Mouse (Mus musculus) intestine, embryonic 16.5 days (tissue): ENCODE measurements around the gene Plekha6. TPM values are rescaled to one million over a fixed set of nuclear protein-coding genes. Genes with fewer than 3 reads are reported as not detected.

Source experiments
- ATAC-seq: fragments of 200-750 bp; cut with Nextera tagmentation; 2 replicates; pipeline ENCODE4 v1.8.0; 2017; ENCODE audit warnings: moderate TSS enrichment, moderate library complexity
- H3K27ac ChIP-seq: fragments of 300-500 bp; sonication (generic); 2 replicates; pipeline ENCODE4 v1.5.1; 2014; ENCODE audit warnings: mild to moderate bottlenecking, low read length
- H3K27me3 ChIP-seq: fragments of 300-500 bp; sonication (generic); replicated peaks from 2 replicates; pipeline ENCODE4 v1.6.1; 2014; ENCODE audit warnings: low read length, control low read depth, mixed read lengths; ENCODE audit not compliant: control insufficient read depth, insufficient read depth
- H3K36me3 ChIP-seq: fragments of 300-500 bp; sonication (generic); 2 replicates; pipeline ENCODE4 v1.6.1; 2014; ENCODE audit warnings: low read length, control low read depth; ENCODE audit not compliant: control insufficient read depth, insufficient read depth
- H3K4me1 ChIP-seq: fragments of 300-500 bp; sonication (generic); 2 replicates; pipeline ENCODE4 v1.6.1; 2014; ENCODE audit warnings: low read length, control low read depth, mixed read lengths; ENCODE audit not compliant: control insufficient read depth, insufficient read depth
- H3K4me2 ChIP-seq: fragments of 300-500 bp; sonication (generic); 2 replicates; pipeline ENCODE4 v1.6.1; 2014; ENCODE audit warnings: low read depth, low read length, control low read depth
- H3K4me3 ChIP-seq: fragments of 300-500 bp; sonication (generic); 2 replicates; pipeline ENCODE4 v1.5.1; 2014; ENCODE audit warnings: mild to moderate bottlenecking, low read length
- H3K9ac ChIP-seq: fragments of 300-500 bp; sonication (generic); 2 replicates; pipeline ENCODE4 v1.6.1; 2014; ENCODE audit warnings: low read depth, low read length
- H3K9me3 ChIP-seq: fragments of 300-500 bp; sonication (generic); 2 replicates; pipeline ENCODE4 v1.6.1; 2016; ENCODE audit warnings: low read length, control low read depth; ENCODE audit not compliant: control insufficient read depth
- WGBS: fragments of 180-500 bp; shearing (Covaris S2); extraction: QIAGEN DNeasy Blood & Tissue Kit; methylation state at CpG from one replicate; pipeline ENCODE4 v1.1.7; 2014; 5-methylcytosine and 5-hydroxymethylcytosine counted together
- polyA plus RNA-seq: library from polyadenylated mRNA; unstranded; fragments of >200 nt; fragmentation: Nextera tagmentation; extraction: Ambion mirVana; gene quantifications from 2 replicates; pipeline ENCODE4 v1.2.1, GENCODE M21; 2015

The Plekha6 gene
- polyA plus RNA-seq, 1 experiment from 2014 or later, result 11.0 TPM

DNA sequence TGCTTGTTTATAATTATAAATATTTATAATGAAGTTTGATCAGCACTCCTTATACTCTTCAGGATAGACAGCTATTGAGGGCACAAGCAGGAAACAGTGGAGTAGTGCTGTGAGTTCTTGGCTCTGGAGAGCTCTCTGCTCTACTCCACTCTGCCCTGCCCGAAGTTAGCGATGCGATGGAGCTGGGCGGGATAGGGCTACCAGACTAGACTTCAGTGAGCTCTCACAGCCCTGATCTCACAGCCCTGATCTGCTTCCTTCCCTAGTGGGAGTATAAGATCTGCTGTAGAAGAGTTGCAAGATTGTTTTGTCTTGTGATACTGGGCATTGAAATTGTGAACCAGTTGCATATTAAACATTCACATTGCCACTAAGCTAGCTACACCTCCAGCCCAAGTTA is 29.1 kb upstream of the Plekha6 start:
- no peaks in the 10 kb centered on the region for H3K27me3 ChIP-seq
- H3K9ac ChIP-seq, result peak overlapping the region; percentile 100
- whole genome bisulfite sequencing, result 19% methylated on average over 4 of the region's 4 CpGs
- H3K4me1 ChIP-seq, result peaks cover 9% of the 10 kb centered on the region
- H3K4me2 ChIP-seq, result peak overlapping the region; percentile 93
- ATAC-seq, result no peak
- H3K36me3 ChIP-seq, result peaks cover 14% of the 10 kb centered on the region
- H3K4me3 ChIP-seq, result peak overlapping the region; percentile 98
- H3K27ac ChIP-seq, result no peak overlapping the region
- no peaks in the 10 kb centered on the region for H3K9me3 ChIP-seq

DNA sequence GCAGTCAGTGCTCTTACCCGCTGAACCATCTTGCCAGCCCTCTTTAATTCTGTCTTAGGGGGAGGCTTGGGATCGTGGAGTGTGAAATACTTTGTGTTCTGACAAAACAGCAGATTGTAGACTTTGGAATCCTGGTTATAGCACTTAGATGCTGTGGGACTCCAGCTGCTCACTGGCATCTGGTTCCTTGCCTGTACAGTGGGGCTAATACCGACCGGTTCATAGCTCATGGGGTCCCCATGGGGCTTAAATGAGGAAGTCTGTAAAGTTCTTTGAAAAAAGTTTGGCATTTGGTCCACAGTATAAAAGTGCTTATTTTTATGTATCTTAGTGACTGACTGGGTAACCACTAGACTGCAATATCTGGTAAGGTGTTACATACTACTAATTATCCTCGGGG is 28.2 kb upstream of the Plekha6 start:
- peaks cover 7% of the 10 kb centered on the region for H3K4me1 ChIP-seq
- H3K4me2 ChIP-seq, result peak overlapping the region; percentile 93
- no peak overlapping the region for H3K27ac ChIP-seq
- 57% methylated on average over 5 of the region's 5 CpGs for WGBS
- H3K9ac ChIP-seq, result peak overlapping the region; percentile 34; the same call in 1 of the 2 replicates
- H3K9me3 ChIP-seq, result no peaks in the 10 kb centered on the region
- H3K4me3 ChIP-seq, result peak overlapping the region; percentile 35
- no peaks in the 10 kb centered on the region for H3K27me3 ChIP-seq
- H3K36me3 ChIP-seq, result peaks cover 22% of the 10 kb centered on the region
- no peak for ATAC-seq

DNA sequence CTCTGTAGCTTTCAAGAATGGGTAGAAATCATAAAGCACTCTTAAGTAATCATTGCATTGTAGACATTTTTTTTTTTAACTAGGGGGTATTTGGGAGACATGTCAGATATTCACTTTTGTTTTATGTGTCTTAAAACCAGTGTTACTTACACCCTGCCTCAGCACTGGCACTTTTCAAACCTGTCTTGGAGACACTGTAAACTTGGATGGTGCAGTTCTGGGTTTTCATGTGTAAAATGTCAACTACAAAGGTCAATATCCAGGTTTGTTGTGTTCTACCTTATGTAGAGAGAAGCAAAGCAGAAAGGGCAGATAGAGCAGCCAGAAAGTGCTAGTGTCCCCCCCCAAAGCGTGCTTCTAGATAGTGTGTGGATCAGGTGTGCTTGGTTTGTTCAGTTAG is 25.6 kb upstream of the Plekha6 start:
- Histone ChIP-seq H3K36me3 (peaks cover 24% of the 10 kb centered on the region), H3K9ac (no peak overlapping the region), H3K4me3 (no peak overlapping the region), H3K27me3 (no peaks in the 10 kb centered on the region), H3K9me3 (no peaks in the 10 kb centered on the region; the same call in 1 of the 2 replicates), H3K4me2 (no peak overlapping the region), H3K4me1 (peaks cover 7% of the 10 kb centered on the region), H3K27ac (no peak overlapping the region)
- ATAC-seq, result no peak
- WGBS, result 85% methylated on average over 1 of the region's 1 CpGs

DNA sequence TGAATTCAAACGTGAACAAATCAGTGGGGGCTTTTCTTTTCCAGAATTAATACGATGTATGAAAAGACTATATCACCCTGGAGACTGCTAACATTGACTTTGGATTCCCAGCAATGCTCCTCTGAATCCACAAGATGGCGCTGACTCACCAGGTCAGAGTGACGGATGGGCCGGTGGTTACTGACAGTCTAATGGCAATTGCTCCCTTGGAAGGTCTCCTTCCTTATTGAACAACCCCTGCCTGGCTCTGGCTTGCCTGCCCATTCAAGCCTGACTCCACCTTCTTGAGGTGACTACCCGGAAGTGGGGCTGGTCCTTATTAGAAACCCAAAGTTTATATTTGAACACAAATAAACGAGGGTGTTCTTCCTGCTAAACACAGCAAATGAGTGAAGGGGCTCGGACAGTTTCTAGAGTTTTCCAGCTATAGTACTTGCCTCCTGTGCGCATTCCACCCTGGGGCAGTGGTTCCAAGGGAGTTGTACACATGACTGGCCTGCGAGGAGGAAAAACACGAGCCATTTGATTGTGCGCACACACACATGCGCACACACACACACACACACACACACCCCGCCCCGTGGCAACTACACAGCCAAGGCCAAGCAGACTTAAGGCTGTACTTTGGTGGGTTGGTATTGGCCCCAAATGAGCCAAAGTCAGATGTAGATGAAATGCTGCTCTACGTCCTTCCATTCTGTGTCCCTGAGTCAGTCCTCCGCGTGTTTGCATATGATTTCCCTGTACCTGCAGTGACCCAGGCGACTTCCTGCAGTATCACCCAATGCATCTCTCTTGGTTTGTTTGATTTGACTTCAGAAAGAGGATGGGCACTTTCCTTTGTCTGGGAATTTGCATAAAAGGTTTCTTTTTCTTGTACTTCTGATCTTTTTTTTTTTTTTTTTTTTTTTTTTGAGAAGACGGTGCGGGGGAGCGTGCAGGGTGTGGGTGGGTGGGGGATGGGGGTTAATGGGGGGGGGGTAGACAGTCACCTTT is 17.7 kb upstream of the Plekha6 start:
- peak; percentile 90 for ATAC-seq
- Histone ChIP-seq H3K27ac (peak overlapping the region; percentile 45), H3K4me3 (no peak overlapping the region), H3K9me3 (peaks cover 5% of the 10 kb centered on the region; the same call in 1 of the 2 replicates), H3K36me3 (0 out of 2 replicates have a peak, but pooled peaks cover 2% of the 10 kb centered on the region), H3K4me2 (0 out of 2 replicates have a peak overlapping the region, but pooled peaks have one; percentile 5), H3K4me1 (no peaks in the 10 kb centered on the region), H3K27me3 (no peaks in the 10 kb centered on the region), H3K9ac (peak overlapping the region; percentile 0; the same call in 1 of the 2 replicates)
- 53% methylated on average over 22 of the region's 22 CpGs for WGBS

DNA sequence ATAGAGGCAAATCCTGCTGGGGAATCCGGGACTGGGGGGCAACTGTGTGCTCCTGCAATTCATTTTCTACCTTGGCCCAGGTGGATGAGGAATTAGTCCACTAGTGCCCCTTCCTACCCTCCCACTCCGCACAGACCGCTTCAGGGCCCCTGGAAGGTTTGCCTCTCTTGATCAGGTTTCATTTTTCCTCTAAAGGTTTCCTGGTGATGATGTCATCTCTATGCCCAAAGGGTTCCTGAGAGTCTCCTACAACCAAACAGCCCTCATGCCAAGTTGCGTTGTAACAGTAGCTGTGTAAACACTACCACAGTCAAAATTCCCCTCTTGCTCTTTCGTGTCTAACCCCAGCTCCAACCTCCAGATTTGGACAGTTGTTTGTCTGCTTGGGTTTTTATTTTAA is 16.7 kb upstream of the Plekha6 start:
- Histone ChIP-seq H3K27ac (no peak overlapping the region), H3K27me3 (no peaks in the 10 kb centered on the region), H3K4me1 (no peaks in the 10 kb centered on the region), H3K4me3 (no peak overlapping the region), H3K36me3 (no peaks in the 10 kb centered on the region), H3K4me2 (no peak overlapping the region), H3K9ac (no peak overlapping the region), H3K9me3 (peaks cover 5% of the 10 kb centered on the region; the same call in 1 of the 2 replicates)
- 81% methylated on average over 5 of the region's 5 CpGs for WGBS
- no peak for ATAC-seq

DNA sequence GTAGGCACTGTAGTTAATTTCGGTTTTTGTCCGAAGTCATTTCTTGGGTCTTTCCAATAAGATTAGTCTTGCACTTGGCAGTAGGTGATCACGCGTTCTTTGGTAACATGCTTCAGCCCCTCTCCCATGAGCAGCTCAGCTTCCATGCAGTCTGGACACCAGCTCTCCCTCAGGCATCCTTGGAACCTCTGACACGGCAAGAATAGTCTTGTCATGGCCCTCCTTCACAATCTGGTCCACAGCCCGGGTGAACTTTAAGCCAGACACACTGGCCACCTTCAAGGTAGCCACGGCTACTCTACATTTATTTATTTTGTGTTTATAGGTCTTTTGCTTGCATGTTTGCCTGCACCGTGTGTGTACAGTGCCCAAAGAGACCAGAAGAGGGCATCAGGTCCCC is 15.9 kb upstream of the Plekha6 start:
- no peaks in the 10 kb centered on the region for H3K4me1 ChIP-seq
- no peak overlapping the region for H3K9ac ChIP-seq
- ATAC-seq, result no peak
- WGBS, result 94% methylated on average over 8 of the region's 8 CpGs
- no peak overlapping the region for H3K4me2 ChIP-seq
- peaks cover 5% of the 10 kb centered on the region; the same call in 1 of the 2 replicates for H3K9me3 ChIP-seq
- no peak overlapping the region for H3K27ac ChIP-seq
- H3K27me3 ChIP-seq, result no peaks in the 10 kb centered on the region
- H3K4me3 ChIP-seq, result no peak overlapping the region
- no peaks in the 10 kb centered on the region for H3K36me3 ChIP-seq

DNA sequence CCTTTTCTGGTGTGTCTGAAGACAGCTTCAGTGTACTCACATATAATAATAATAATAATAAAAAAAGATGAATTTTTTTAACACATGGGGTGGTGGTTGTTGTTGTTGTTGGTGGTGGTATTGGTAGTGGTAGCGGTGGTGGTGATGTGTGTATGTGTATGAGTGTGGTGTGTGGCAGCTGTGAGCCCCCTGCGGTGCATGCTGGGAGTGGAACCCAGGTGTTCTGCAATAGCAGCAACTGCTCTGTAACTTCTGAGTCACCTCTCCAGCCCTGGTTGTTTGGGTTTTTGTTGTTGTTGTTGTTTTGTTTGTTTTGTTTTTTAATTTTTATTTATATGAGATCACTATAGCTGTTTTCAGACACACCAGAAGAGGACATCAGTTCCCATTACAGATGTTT is 13.5 kb upstream of the Plekha6 start:
- 95% methylated on average over 2 of the region's 2 CpGs for WGBS
- Histone ChIP-seq H3K9ac (no peak overlapping the region), H3K27me3 (no peaks in the 10 kb centered on the region), H3K4me2 (no peak overlapping the region), H3K27ac (no peak overlapping the region), H3K36me3 (no peaks in the 10 kb centered on the region), H3K4me1 (no peaks in the 10 kb centered on the region), H3K9me3 (peaks cover 5% of the 10 kb centered on the region; the same call in 1 of the 2 replicates), H3K4me3 (no peak overlapping the region)
- no peak for ATAC-seq

DNA sequence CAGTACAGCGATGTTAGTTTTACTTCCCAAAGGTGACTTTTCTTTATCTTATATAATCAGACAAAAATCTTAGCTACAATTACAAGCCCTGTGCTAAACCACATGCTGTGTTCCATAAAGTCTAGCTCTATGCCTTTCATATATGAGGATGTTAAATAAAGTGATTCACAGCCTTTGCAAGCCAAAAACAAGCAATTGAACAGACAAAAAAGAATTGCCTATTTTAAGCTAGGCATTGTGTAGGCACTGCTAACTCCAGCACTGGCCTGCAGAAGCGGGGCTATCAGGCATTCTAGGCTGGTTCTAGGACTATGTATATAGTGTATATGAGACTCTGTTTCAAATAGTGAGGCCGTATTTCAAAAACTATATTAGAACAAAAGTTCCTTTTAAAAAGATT is 11.8 kb upstream of the Plekha6 start:
- no peak overlapping the region for H3K4me3 ChIP-seq
- H3K4me1 ChIP-seq, result no peaks in the 10 kb centered on the region
- 88% methylated on average over 3 of the region's 3 CpGs for WGBS
- H3K27ac ChIP-seq, result no peak overlapping the region
- H3K4me2 ChIP-seq, result no peak overlapping the region
- ATAC-seq, result no peak
- no peaks in the 10 kb centered on the region for H3K27me3 ChIP-seq
- peaks cover 5% of the 10 kb centered on the region; the same call in 1 of the 2 replicates for H3K9me3 ChIP-seq
- no peak overlapping the region for H3K9ac ChIP-seq
- H3K36me3 ChIP-seq, result no peaks in the 10 kb centered on the region

DNA sequence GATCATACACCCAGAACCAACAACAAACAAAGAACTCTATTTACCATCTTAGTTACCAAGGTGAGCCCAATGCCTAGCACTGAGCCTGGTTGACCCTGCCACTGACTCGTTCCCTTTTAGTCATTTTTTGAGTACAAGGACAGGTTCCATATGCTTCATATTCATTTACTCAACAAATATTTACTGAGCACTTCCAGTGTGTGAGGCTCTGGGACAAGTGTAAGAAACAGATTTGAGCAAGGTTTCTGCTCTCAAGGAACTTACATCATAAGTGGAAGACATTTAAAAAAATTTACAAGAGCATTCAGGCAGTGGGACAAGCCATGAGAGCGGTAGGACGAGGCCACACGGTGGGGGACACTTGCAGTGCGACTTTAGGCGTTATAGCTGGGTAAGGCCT is 8.7 kb upstream of the Plekha6 start:
- Histone ChIP-seq H3K4me3 (no peak overlapping the region), H3K27ac (no peak overlapping the region), H3K9ac (no peak overlapping the region), H3K4me2 (no peak overlapping the region), H3K9me3 (no peaks in the 10 kb centered on the region), H3K36me3 (no peaks in the 10 kb centered on the region), H3K27me3 (no peaks in the 10 kb centered on the region), H3K4me1 (peaks cover 8% of the 10 kb centered on the region)
- 80% methylated on average over 6 of the region's 6 CpGs for WGBS
- ATAC-seq, result no peak
